Mouse (Mus musculus) adrenal gland, adult 2 months (tissue): ENCODE results near the gene Krt10. TPM values are rescaled to one million over a fixed set of nuclear protein-coding genes. Genes with fewer than 3 reads are reported as not detected.

ENCODE experiments used
- DNase-seq: peaks from one replicate; pipeline ENCODE4 v3.0.0; 2021
- polyA plus RNA-seq: library from polyadenylated mRNA; depleted of rRNA; stranded (reverse); fragments of >200 nt; gene quantifications from 2 replicates; pipeline ENCODE4 v1.2.3, GENCODE M21; 2012; rRNA removed
- total RNA-seq, 2 experiments: library from RNA; stranded (reverse); gene quantifications; 2 replicates each; pipeline ENCODE4 v1.2.3; 2021

Krt10 gene
- total and polyA plus RNA-seq, 3 experiments = 0.43 to 5.8 (median 5.5) TPM

GRCm38 (mm10) chr11:99369853-99370451 lies 19.2 kb downstream of the Krt10 start:
- no peak for DNase-seq

- DNase-seq = no peak
Measured at GRCm38 (mm10) chr11:99369229-99369628, 19.9 kb downstream of the Krt10 start.

- DNase-seq = peak; percentile 11
Measured at GRCm38 (mm10) chr11:99366791-99367190, 22.4 kb downstream of the Krt10 start.

- no peak for DNase-seq
Measured at GRCm38 (mm10) chr11:99364412-99364811, 24.8 kb downstream of the Krt10 start.

- no peak for DNase-seq
Measured at GRCm38 (mm10) chr11:99361423-99361822, 27.7 kb downstream of the Krt10 start.

- no peak for DNase-seq
Measured at GRCm38 (mm10) chr11:99351004-99351403, 38.2 kb downstream of the Krt10 start, which contains the start of gene Krt27. TSS of gene Krt27 (minus strand) at chr11:99351104.

GRCm38 (mm10) chr11:99339299-99339847 lies 49.8 kb downstream of the Krt10 start:
- no peak for DNase-seq

- no peak for DNase-seq
Measured at GRCm38 (mm10) chr11:99337866-99338265, 51.3 kb downstream of the Krt10 start, which contains the start of gene Krt26. TSS of gene Krt26 (minus strand) at chr11:99337966.

Other genes with a start within 250 kb of the Krt10 start
- under 1 TPM in 1 of 2 experiments, not detected in 1; 0.14 TPM for gene Ccr7, start 234.3 kb downstream of the Krt10 start, total RNA-seq
- gene Ccr7, start 234.3 kb downstream of the Krt10 start, polyA plus RNA-seq = 0.50 and 0.86 TPM in 2 replicates
- gene Smarce1, start 158.3 kb downstream of the Krt10 start, total RNA-seq = 10 to 100 TPM; 49.9 to 54.4 TPM
- gene Smarce1, start 158.3 kb downstream of the Krt10 start, polyA plus RNA-seq = 10.0 and 10.3 TPM in 2 replicates
- 1 to 10 TPM; 1.4 to 2.2 TPM for gene Krt222, start 145.3 kb downstream of the Krt10 start, total RNA-seq
- gene Krt222, start 145.3 kb downstream of the Krt10 start, polyA plus RNA-seq = 0.07 and 0.09 TPM in 2 replicates
- gene Krt24, start 104.1 kb downstream of the Krt10 start, total RNA-seq = not detected
- gene Krt24, start 104.1 kb downstream of the Krt10 start, polyA plus RNA-seq = not detected in 2 replicates
- not detected for gene Krt25, start 66.4 kb downstream of the Krt10 start, total RNA-seq
- not detected in 2 replicates for gene Krt25, start 66.4 kb downstream of the Krt10 start, polyA plus RNA-seq
- gene Krt26, start 51.4 kb downstream of the Krt10 start, total RNA-seq = not detected
- gene Krt26, start 51.4 kb downstream of the Krt10 start, polyA plus RNA-seq = not detected in 2 replicates
- gene Krt27, start 38.3 kb downstream of the Krt10 start, total RNA-seq = not detected
- gene Krt27, start 38.3 kb downstream of the Krt10 start, polyA plus RNA-seq = not detected in 2 replicates
- not detected for gene Krt28, start 14.5 kb downstream of the Krt10 start, total RNA-seq
- not detected in 2 replicates for gene Krt28, start 14.5 kb downstream of the Krt10 start, polyA plus RNA-seq
- not detected for gene Krt12, start 32.9 kb upstream of the Krt10 start, total RNA-seq
- gene Krt12, start 32.9 kb upstream of the Krt10 start, polyA plus RNA-seq = not detected in 2 replicates
- under 1 TPM; 0.14 to 0.20 TPM for gene Krt20, start 48.8 kb upstream of the Krt10 start, total RNA-seq
- gene Krt20, start 48.8 kb upstream of the Krt10 start, polyA plus RNA-seq = not detected in 2 replicates
- gene Krt23, start 103.8 kb upstream of the Krt10 start, total RNA-seq = not detected
- 0.12 TPM in 1 of 2 replicates, not detected in the other for gene Krt23, start 103.8 kb upstream of the Krt10 start, polyA plus RNA-seq
- not detected for gene Krt39, start 132.0 kb upstream of the Krt10 start, total RNA-seq
- not detected in 2 replicates for gene Krt39, start 132.0 kb upstream of the Krt10 start, polyA plus RNA-seq
- not detected for gene Krt40, start 153.8 kb upstream of the Krt10 start, total RNA-seq
- not detected in 2 replicates for gene Krt40, start 153.8 kb upstream of the Krt10 start, polyA plus RNA-seq
- gene Krtap3-3, start 161.5 kb upstream of the Krt10 start, total RNA-seq = not detected
- not detected in 2 replicates for gene Krtap3-3, start 161.5 kb upstream of the Krt10 start, polyA plus RNA-seq
- not detected for gene Krtap3-2, start 167.5 kb upstream of the Krt10 start, total RNA-seq
- gene Krtap3-2, start 167.5 kb upstream of the Krt10 start, polyA plus RNA-seq = not detected in 2 replicates
- gene Gm11939, start 170.1 kb upstream of the Krt10 start, total RNA-seq = not detected
- not detected in 2 replicates for gene Gm11939, start 170.1 kb upstream of the Krt10 start, polyA plus RNA-seq
- gene Krtap3-1, start 177.3 kb upstream of the Krt10 start, total RNA-seq = not detected
- not detected in 2 replicates for gene Krtap3-1, start 177.3 kb upstream of the Krt10 start, polyA plus RNA-seq
- not detected for gene Krtap1-5, start 191.7 kb upstream of the Krt10 start, total RNA-seq
- gene Krtap1-5, start 191.7 kb upstream of the Krt10 start, polyA plus RNA-seq = not detected in 2 replicates
- not detected for gene Krtap1-4, start 194.3 kb upstream of the Krt10 start, total RNA-seq
- gene Krtap1-4, start 194.3 kb upstream of the Krt10 start, polyA plus RNA-seq = not detected in 2 replicates
- not detected for gene Krtap1-3, start 202.0 kb upstream of the Krt10 start, total RNA-seq
- not detected in 2 replicates for gene Krtap1-3, start 202.0 kb upstream of the Krt10 start, polyA plus RNA-seq
- gene Krtap9-3, start 208.7 kb upstream of the Krt10 start, total RNA-seq = not detected
- gene Krtap9-3, start 208.7 kb upstream of the Krt10 start, polyA plus RNA-seq = not detected in 2 replicates
- not detected for gene Gm11938, start 213.9 kb upstream of the Krt10 start, total RNA-seq
- gene Gm11938, start 213.9 kb upstream of the Krt10 start, polyA plus RNA-seq = not detected in 2 replicates
- gene Gm11937, start 220.8 kb upstream of the Krt10 start, total RNA-seq = not detected
- not detected in 2 replicates for gene Gm11937, start 220.8 kb upstream of the Krt10 start, polyA plus RNA-seq
- gene Krtap2-4, start 225.5 kb upstream of the Krt10 start, total RNA-seq = not detected
- not detected in 2 replicates for gene Krtap2-4, start 225.5 kb upstream of the Krt10 start, polyA plus RNA-seq
- not detected for gene Gm11562, start 231.1 kb upstream of the Krt10 start, total RNA-seq
- not detected in 2 replicates for gene Gm11562, start 231.1 kb upstream of the Krt10 start, polyA plus RNA-seq
- gene Krtap4-1, start 238.9 kb upstream of the Krt10 start, total RNA-seq = not detected
- gene Krtap4-1, start 238.9 kb upstream of the Krt10 start, polyA plus RNA-seq = not detected in 2 replicates
- not detected for gene Krtap4-2, start 245.7 kb upstream of the Krt10 start, total RNA-seq
- not detected in 2 replicates for gene Krtap4-2, start 245.7 kb upstream of the Krt10 start, polyA plus RNA-seq